Mouse (Mus musculus): ENCODE measurements around the gene Elk3. TPM values are rescaled to one million over a fixed set of nuclear protein-coding genes. Genes with fewer than 3 reads are reported as not detected.

The Elk3 gene
- polyA plus RNA-seq, 1 experiment from 2014 or later, result 10.4 TPM

DNA sequence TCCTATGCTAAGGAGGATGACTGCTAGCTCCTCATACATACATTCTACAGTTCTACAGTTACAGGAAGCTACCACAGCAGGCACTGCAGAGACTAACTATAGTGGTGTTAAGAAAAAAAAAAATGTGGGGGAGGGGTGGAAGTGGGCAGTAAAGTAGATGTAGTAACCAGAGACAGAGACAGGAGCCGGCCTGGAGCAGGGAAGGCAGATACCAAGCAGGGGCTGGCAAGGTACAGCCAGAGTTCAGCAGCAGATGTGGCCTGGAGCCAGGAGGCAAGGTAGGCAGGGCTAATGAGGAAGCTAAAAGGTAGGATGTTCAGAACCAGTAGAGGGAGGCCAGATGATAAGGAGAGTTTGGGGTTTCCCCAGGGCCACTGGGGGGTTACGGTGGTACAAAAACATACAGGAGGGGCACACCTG, 36.6 kb downstream of the Elk3 start:
- WGBS, result 82% methylated on average over 2 of the region's 2 CpGs
- H3K36me3 ChIP-seq, result no peaks in the 10 kb centered on the region
- ATAC-seq (ENCODE audit: low FRiP score), result no peak
- H3K9me3 ChIP-seq, result no peaks in the 10 kb centered on the region
- H3K4me3 ChIP-seq, result no peak overlapping the region
- no peak overlapping the region for H3K4me2 ChIP-seq
- H3K4me1 ChIP-seq (replicated peaks), result peaks cover 56% of the 10 kb centered on the region
- H3K27ac ChIP-seq, result peak overlapping the region; percentile 90; the same call in 1 of the 2 replicates
- no peaks in the 10 kb centered on the region for H3K27me3 ChIP-seq
- no peak overlapping the region for H3K9ac ChIP-seq

DNA sequence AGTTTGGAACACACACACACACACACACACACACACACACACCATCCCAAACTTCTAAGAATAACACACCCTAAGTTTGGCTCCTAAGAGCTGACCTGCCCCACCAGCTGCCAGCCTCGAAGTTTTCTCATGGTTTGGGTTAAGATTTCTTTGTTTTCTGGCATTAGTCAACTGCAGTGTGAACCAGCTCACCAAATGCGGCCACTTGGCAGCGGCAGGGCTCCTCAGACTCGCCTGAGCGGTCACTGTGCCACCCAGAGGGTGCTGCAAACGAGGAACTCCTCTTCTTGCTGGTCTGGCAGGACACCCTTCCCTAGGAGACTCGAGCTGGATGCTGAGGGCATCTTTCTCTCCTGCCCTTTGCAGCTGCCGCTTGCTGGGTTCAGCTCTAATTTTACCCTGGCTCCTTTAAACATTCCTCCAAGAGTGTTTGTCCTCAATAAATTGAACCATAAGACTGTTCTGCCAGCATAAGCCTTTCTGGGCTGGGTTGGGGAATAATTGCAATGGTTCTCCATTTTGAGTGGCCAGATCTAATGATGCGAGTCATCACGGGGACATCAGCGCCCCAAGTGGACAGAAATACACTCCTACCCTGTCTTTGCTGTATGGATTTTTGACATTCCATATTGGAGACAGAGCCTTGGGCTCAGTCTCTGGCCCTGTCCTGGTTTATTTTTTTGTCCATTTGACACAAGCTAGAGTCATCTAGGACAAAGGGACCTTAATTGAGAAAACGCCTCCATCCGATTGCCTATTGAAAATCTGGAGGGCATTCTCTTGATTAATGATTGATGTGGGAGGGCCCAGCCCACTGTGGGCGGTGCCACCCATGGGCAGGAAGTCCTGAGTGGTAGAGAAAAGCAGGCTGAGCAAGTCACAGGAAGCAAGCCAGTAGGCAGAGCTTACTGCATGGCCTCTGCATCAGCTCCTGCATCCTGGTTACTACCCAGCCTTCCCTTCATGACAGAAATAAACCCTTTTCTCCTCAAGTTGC, 37.7 kb downstream of the Elk3 start:
- no peaks in the 10 kb centered on the region for H3K27me3 ChIP-seq
- ATAC-seq (ENCODE audit: low FRiP score), result no peak
- no peak overlapping the region for H3K4me3 ChIP-seq
- H3K9me3 ChIP-seq, result no peaks in the 10 kb centered on the region
- H3K27ac ChIP-seq, result no peak overlapping the region
- peaks cover 58% of the 10 kb centered on the region for H3K4me1 ChIP-seq (replicated peaks)
- 0 out of 2 replicates have a peak overlapping the region, but pooled peaks have one; percentile 9 for H3K9ac ChIP-seq
- 73% methylated on average over 14 of the region's 14 CpGs for WGBS
- no peak overlapping the region for H3K4me2 ChIP-seq
- no peaks in the 10 kb centered on the region for H3K36me3 ChIP-seq

DNA sequence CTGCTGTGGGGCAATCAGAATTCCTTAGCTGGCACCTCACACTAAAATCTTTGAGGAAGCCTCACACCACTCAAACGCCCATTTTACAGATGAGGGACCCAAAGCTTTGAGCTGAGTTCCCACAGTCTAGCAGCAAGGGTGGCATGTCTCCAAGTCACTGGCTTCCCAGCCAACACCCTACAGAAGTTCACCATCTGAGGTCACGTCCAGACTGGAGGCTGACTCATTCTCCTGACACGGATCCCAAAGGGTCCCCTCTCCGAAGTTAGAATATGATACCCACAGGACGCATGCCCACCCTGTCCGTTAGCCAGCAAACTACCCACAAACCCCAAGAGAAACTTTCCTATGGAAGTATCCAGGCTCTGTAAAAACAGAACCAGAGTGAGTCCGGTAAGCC, 39.1 kb downstream of the Elk3 start:
- no peak overlapping the region for H3K4me2 ChIP-seq
- H3K27ac ChIP-seq, result no peak overlapping the region
- H3K27me3 ChIP-seq, result no peaks in the 10 kb centered on the region
- ATAC-seq (ENCODE audit: low FRiP score), result no peak
- H3K36me3 ChIP-seq, result no peaks in the 10 kb centered on the region
- H3K9me3 ChIP-seq, result no peaks in the 10 kb centered on the region
- 86% methylated on average over 7 of the region's 7 CpGs for WGBS
- H3K4me3 ChIP-seq, result no peak overlapping the region
- no peak overlapping the region for H3K9ac ChIP-seq
- H3K4me1 ChIP-seq (replicated peaks), result peaks cover 51% of the 10 kb centered on the region

DNA sequence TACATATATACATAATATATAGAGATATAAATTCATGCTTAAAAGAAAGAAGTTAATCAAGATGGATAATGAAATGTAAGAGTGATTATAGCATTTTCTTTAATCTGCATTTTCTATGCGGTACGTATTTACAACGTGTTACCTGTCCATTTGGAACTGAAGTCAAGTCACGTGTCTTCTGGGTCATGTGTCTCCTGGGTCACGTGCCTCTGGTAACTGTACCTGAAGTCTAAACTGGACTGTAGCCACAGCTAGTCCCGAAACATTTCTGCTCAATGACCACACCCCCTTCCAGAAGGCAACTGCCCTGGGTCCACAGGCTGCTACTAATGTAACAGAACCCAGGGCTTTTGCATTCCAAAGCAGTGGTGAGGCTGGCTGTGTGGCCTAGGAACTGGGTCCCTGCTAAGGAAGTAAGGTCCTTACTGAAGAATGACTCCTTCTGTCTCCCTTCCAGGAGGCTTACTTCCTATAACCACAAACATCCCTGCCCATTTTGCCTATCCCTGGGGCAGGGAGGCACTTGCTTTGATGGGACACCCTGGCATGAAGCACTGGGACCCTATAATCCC, 40.0 kb downstream of the Elk3 start:
- Histone ChIP-seq H3K36me3 (no peaks in the 10 kb centered on the region), H3K4me2 (no peak overlapping the region), H3K4me3 (no peak overlapping the region), H3K9me3 (no peaks in the 10 kb centered on the region), H3K27ac (no peak overlapping the region), H3K27me3 (no peaks in the 10 kb centered on the region), H3K4me1 (replicated peaks) (peaks cover 43% of the 10 kb centered on the region), H3K9ac (no peak overlapping the region)
- WGBS, result 91% methylated on average over 6 of the region's 6 CpGs
- no peak for ATAC-seq (ENCODE audit: low FRiP score)

DNA sequence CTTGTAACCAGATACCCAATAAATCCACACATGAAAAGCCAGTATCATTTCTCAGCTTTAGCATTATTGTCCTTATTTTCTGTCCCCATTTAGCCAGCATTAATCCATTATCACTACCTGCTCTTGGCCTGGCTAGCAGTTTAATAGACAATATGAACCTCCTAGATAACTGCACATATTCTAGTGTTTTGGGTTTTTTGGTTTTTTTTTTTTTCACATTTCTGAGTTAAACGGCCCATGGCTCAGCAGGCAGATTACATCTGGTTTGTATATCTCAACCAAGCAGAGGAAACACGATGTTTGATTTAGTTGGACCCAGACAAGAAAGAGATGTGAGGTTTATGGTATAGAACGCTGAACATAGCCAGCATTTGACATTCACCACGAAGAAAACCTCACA, 41.2 kb downstream of the Elk3 start:
- H3K4me1 ChIP-seq (replicated peaks), result peaks cover 31% of the 10 kb centered on the region
- H3K9ac ChIP-seq, result 0 out of 2 replicates have a peak overlapping the region, but pooled peaks have one; percentile 43
- no peak for ATAC-seq (ENCODE audit: low FRiP score)
- H3K4me3 ChIP-seq, result no peak overlapping the region
- no peaks in the 10 kb centered on the region for H3K36me3 ChIP-seq
- no peak overlapping the region for H3K4me2 ChIP-seq
- no peaks in the 10 kb centered on the region for H3K27me3 ChIP-seq
- H3K9me3 ChIP-seq, result no peaks in the 10 kb centered on the region
- 75% methylated on average over 4 of the region's 4 CpGs for WGBS
- H3K27ac ChIP-seq, result peak overlapping the region; percentile 55

DNA sequence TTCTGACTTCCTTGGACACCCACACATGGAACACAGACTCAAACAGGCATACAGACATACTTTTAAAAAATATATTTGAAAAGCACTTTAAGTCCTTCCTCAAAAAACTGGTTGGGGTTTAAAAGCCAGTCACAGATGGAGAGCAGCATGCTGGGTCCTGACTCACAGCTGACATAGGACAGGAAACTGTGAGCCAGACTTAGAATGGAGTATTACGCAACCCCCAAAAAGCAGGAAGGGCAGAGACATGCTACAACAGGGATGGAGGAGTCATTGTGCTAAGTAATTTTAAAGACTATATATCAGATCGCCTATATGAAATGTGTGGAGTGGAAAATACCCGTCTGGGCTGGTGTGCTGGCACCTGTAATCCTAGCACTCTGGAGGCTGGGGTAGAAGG, 42.6 kb downstream of the Elk3 start:
- Histone ChIP-seq H3K4me3 (no peak overlapping the region), H3K4me2 (no peak overlapping the region), H3K27ac (no peak overlapping the region), H3K9me3 (no peaks in the 10 kb centered on the region), H3K9ac (no peak overlapping the region), H3K27me3 (no peaks in the 10 kb centered on the region), H3K4me1 (replicated peaks) (peaks cover 30% of the 10 kb centered on the region), H3K36me3 (no peaks in the 10 kb centered on the region)
- WGBS, result 92% methylated on average over 3 of the region's 3 CpGs
- no peak for ATAC-seq (ENCODE audit: low FRiP score)

DNA sequence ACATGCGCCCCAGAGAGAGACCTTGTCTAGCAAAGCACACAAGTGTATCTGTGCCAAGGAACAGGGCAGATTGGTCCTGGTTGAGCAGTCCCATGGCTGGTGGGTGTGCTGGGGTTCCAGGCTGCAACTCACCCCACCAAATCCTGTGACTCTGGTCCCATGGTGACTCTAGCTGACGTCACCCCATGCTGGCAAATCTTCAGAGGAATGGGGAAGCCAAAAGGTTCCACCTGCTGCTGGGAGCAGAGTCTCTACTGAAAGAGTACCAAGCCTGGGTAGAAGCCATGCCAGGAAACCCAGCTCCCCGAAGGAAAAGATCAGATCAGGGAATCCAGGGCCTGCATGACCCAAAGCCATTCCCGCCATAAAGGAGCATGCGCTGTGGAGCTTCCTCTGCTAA, 43.4 kb downstream of the Elk3 start:
- no peaks in the 10 kb centered on the region for H3K9me3 ChIP-seq
- no peak for ATAC-seq (ENCODE audit: low FRiP score)
- no peak overlapping the region for H3K4me3 ChIP-seq
- 93% methylated on average over 5 of the region's 5 CpGs for WGBS
- H3K4me1 ChIP-seq (replicated peaks), result peaks cover 31% of the 10 kb centered on the region
- H3K27me3 ChIP-seq, result no peaks in the 10 kb centered on the region
- no peaks in the 10 kb centered on the region for H3K36me3 ChIP-seq
- no peak overlapping the region for H3K4me2 ChIP-seq
- H3K9ac ChIP-seq, result no peak overlapping the region
- no peak overlapping the region for H3K27ac ChIP-seq

DNA sequence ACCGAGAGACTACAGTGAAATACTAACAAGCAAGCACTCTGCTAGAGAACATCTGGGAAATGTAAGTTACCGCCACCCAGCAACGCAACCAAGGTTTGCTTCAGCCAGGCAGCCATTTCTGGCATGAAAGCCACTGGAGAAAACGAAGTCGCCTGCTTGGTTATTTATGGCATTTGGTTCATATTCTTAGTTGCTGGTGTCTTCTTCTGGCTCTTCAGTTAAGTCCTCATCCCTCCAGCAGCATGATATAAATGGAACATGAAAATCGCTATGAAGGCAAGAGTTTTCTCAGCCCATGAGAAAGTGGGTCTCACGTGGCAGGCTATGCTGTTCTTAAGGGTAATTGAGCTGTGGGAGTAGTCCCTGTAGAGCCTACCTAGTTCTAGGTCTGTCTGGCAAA, 44.4 kb downstream of the Elk3 start:
- Histone ChIP-seq H3K4me1 (replicated peaks) (peaks cover 40% of the 10 kb centered on the region), H3K27me3 (no peaks in the 10 kb centered on the region), H3K36me3 (no peaks in the 10 kb centered on the region), H3K9me3 (no peaks in the 10 kb centered on the region), H3K27ac (no peak overlapping the region), H3K4me2 (no peak overlapping the region), H3K4me3 (no peak overlapping the region), H3K9ac (no peak overlapping the region)
- 95% methylated on average over 7 of the region's 7 CpGs for WGBS
- no peak for ATAC-seq (ENCODE audit: low FRiP score)

DNA sequence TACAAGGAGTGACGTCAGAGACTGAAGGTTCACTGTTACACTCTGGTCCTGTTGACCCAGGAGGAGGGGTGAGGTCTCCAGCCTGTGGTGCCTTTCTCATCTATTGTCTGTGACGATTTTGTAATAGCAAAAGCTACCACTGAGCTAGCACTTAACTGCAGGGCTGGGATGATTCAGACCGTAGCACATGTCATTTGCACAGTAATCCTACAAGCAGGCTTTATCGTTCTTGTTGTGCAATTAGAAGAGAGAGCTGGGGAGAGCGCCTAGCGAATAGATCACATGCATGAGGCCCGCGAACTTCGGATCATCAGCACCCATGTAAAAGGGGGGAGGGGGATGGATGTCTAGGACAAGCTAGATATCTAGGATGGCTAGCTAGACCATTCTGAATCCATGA, 45.1 kb downstream of the Elk3 start:
- no peak overlapping the region for H3K9ac ChIP-seq
- no peak overlapping the region for H3K27ac ChIP-seq
- peaks cover 47% of the 10 kb centered on the region for H3K4me1 ChIP-seq (replicated peaks)
- ATAC-seq (ENCODE audit: low FRiP score), result no peak
- H3K36me3 ChIP-seq, result no peaks in the 10 kb centered on the region
- 76% methylated on average over 9 of the region's 9 CpGs for WGBS
- no peaks in the 10 kb centered on the region for H3K27me3 ChIP-seq
- no peak overlapping the region for H3K4me3 ChIP-seq
- no peak overlapping the region for H3K4me2 ChIP-seq
- H3K9me3 ChIP-seq, result no peaks in the 10 kb centered on the region

DNA sequence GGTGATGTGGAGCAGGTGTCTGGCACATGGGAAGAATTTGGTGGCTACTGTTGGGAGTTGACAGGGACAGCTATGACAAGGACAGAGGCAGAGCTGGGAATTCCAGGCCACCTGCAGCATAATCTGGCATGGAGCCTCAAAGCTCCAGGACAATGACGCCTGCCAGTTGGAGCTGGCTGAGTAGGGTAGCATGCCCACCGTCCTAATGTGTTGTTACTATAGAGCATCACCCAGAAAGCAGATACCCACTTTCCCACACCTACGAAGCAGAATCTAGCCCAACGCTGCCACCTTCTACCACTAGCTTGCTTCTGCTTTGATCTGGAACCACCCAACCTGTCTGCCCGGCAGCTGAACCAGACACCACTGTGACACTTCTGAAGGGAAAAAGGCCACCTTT, 46.9 kb downstream of the Elk3 start:
- 75% methylated on average over 5 of the region's 5 CpGs for WGBS
- no peak for ATAC-seq (ENCODE audit: low FRiP score)
- no peaks in the 10 kb centered on the region for H3K36me3 ChIP-seq
- H3K9me3 ChIP-seq, result no peaks in the 10 kb centered on the region
- no peak overlapping the region for H3K4me3 ChIP-seq
- H3K27ac ChIP-seq, result peak overlapping the region; percentile 63
- peaks cover 40% of the 10 kb centered on the region for H3K4me1 ChIP-seq (replicated peaks)
- no peak overlapping the region for H3K4me2 ChIP-seq
- H3K9ac ChIP-seq, result no peak overlapping the region
- H3K27me3 ChIP-seq, result no peaks in the 10 kb centered on the region

DNA sequence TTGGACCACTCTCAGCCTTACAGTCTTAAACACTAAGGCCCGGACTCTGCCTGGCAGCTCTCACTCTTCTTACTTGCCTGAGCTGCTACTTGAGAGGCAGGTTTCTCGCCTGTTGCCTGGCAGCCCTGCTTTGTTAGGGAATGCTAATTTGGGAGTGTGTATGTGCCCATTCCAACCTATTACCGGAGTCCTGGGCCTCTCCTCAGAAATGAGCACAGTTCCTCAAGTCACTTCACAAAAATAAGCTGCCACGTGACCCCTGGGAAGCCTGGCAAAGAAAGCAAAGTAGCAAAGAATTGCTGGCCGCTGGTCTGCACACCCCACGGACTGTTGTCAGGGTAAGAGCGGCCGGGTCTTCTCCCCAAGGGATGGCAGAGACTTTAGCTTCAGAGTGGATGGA, 47.5 kb downstream of the Elk3 start:
- Histone ChIP-seq H3K4me1 (replicated peaks) (peaks cover 40% of the 10 kb centered on the region), H3K9me3 (no peaks in the 10 kb centered on the region), H3K4me2 (no peak overlapping the region), H3K27me3 (no peaks in the 10 kb centered on the region), H3K4me3 (no peak overlapping the region), H3K36me3 (no peaks in the 10 kb centered on the region), H3K9ac (no peak overlapping the region), H3K27ac (peak overlapping the region; percentile 63)
- WGBS, result 40% methylated on average over 8 of the region's 8 CpGs
- ATAC-seq (ENCODE audit: low FRiP score), result peak; percentile 49

DNA sequence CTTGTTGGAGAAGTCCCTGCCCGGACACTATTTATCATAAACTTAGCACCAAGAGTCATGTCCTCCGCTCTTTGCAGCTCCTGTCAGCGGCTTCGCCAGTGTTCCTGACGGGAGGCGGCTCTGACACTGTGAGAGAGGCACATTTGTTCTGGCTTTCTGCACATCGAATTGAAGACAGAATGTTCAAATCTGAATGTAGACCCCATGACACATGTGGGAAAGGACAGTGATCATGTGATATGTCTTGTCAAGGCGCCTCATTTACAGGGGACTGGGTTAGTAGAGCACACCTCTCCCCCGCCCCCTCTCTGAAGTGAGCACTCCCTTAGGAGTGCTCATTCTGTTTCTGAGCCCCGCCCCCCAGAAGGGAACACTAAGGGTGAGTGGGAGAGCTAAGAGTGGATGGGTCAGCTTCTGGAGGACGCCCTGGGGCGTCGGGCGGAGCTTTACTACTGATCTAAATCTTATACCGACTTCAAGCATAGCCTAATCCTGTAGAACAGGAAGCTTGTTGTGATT, 48.9 kb downstream of the Elk3 start:
- H3K27me3 ChIP-seq, result no peaks in the 10 kb centered on the region
- H3K4me3 ChIP-seq, result peak overlapping the region; percentile 16
- ATAC-seq (ENCODE audit: low FRiP score), result peak; percentile 62
- no peaks in the 10 kb centered on the region for H3K9me3 ChIP-seq
- whole genome bisulfite sequencing, result 15% methylated on average over 15 of the region's 15 CpGs
- peak overlapping the region; percentile 47 for H3K4me2 ChIP-seq
- peaks cover 41% of the 10 kb centered on the region for H3K4me1 ChIP-seq (replicated peaks)
- H3K9ac ChIP-seq, result peak overlapping the region; percentile 55
- peak overlapping the region; percentile 81 for H3K27ac ChIP-seq
- H3K36me3 ChIP-seq, result no peaks in the 10 kb centered on the region

Measured in hindbrain, embryonic 13.5 days (tissue).